Mouse (Mus musculus) cerebellum, postnatal 25 days (tissue): Measurements from ENCODE around the gene Plin3.

ENCODE experiments used
- DNase-seq, 2 experiments: peaks; one replicate each; pipeline ENCODE4 v3.0.0; 2021; ENCODE audit warnings: mixed read lengths in 2 of 2

Plin3 gene

GRCm38 (mm10) chr17:56300186-56300585 lies 7.5 kb upstream of the Plin3 start, which contains the start of gene Arrdc5:
TSS of gene Arrdc5 (minus strand) at chr17:56300286.
- no peak for DNase-seq

DNA sequence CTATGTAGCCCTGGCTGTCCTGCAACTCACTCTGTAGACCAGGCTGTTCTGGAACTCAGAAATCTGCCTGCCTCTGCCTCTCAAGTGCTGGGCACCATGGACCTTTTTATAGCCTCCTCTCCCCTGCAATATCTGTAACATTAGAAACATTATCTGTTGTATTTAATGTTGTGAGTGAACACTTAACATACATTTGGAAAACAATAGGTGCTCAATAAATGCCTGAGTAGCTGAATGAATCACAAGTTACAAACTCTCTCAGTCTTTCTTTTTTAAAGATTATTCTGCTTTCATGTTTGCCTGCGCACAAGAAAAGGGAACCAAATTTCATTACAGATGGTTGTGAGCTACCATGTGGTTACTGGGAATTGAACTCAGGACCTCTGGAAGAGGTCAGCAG lies 5.6 kb upstream of the Plin3 start:
- no peak for DNase-seq

GRCm38 (mm10) chr17:56296201-56296600 lies 3.5 kb upstream of the Plin3 start:
- DNase-seq: no peak

DNA sequence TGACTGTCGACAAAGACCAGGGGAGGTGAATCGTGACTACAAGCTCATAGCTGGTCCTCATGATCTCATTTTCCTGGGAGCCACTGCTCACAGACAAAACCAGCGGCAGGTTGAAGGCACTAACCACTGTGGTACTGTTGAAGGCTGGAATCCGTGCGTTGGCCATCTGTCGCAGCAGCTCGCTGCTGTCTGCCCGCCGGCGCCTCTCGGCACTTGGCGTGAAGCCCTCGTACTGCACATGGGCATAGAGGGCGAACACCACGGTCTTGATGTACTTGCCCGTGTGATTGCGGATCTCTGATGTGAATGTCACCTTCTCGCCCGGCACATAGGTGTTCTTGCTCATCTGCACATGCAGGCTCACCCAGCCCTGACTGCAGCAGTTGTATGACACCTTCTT lies 1.6 kb upstream of the Plin3 start:
- peak; percentile 70 to 79 for DNase-seq

DNA sequence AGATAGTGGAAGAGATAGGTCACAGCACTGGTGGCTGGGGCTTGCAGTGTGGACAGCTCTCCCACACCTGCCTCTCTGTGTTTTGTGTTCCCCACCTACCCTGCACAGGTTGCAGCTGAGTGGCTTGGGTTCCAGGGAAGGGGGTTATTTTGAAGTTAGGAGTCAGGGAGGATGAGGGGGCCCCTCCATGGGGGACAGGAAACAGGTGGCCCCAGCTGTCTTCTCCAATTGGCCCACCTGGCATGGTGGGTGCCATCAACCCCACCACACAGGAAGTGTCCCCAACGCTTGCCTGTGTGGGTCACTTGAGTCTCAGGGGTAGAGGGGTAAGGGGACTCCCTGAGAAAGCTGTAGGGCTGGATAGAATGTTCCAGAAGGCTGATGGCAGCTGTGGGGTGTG lies 618 bp upstream of the Plin3 start:
- DNase-seq: no peak

DNA sequence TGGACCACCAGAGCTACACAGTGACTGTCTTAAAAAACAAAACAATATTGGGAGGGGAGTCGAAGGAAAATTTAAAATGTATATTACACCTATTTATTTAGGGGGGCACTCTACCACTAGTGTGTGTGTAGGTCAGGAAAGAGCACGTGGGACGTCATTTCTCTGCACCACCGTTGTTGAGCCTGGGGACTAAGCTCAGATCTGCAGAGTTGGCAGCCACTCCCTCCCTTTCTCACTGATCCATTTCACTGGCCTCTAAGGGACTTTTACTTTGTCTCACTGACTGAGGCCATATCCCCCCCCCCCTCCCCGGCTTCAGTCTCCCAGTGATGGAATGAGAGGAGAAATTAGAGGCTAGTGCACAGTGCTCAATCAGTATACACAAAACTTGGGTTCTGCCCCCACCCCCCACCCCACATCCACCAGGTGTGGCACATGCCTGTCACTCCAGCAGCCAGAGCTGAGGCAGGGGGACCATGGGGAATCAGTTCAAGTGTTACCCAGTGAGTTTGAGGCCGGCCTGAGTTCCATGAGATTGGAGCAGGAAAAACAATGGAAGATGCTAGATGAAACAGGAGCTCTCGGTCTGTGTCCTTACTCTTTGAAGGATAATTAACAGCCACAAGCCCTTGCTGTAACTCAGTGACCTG lies 722 bp downstream of the Plin3 start:
- DNase-seq: no peak

DNA sequence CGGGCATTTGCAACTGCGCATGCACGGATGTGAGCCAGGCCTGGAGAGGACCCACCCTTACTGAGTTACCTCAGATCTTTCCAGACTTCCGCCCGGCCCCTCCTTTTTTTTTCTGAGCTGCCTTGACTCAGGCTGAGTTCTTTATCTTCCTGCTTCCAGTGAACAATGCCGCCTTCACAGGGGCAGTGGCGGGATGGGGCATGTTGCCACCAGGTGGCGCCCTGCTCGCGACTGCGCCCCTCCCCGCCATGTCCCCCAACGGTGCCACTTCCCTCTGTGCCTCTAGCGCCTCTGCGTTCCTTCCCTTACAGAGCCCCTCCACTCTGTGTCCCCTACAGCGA lies 1.5 kb downstream of the Plin3 start:
- DNase-seq: peak; percentile 73 to 84

DNA sequence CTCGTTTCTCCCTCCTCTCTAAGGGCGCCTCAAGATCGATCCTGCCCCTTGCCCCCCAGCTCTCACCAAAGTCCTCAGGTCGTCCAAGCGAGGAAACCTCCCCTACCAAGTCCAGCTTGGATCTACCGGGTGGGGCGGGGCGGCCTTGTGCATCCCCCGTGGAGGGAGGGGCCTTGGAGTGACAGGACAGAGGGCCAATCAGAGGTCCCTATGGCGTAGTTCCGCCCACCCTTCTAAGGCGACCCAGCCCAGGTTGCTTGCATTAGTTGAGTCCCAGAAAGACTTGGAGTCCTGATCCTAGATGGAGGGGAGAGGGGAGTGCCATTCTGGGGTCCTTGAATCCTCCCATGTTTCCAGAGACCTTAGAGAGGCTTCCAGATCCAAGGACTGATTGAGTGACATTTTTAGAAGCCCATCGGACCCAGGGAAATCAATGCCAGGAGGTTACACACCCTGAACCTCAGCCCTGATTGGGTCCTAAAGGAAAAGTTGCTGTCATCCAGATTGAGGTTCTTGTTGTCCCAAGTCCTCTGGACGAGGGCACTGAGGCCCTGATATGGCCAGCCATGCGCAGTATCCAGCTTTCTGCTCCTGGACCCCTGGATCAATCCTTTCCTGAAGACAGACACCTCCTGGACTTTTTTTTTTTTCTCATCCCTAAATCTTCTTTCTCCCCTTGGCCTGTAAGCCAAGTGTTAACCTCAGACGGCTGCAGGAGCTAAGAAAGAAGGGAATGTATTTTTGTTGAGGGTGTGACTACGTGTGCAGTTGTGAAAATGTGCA lies 2.1 kb downstream of the Plin3 start:
- DNase-seq: peak; percentile 47 to 66

DNA sequence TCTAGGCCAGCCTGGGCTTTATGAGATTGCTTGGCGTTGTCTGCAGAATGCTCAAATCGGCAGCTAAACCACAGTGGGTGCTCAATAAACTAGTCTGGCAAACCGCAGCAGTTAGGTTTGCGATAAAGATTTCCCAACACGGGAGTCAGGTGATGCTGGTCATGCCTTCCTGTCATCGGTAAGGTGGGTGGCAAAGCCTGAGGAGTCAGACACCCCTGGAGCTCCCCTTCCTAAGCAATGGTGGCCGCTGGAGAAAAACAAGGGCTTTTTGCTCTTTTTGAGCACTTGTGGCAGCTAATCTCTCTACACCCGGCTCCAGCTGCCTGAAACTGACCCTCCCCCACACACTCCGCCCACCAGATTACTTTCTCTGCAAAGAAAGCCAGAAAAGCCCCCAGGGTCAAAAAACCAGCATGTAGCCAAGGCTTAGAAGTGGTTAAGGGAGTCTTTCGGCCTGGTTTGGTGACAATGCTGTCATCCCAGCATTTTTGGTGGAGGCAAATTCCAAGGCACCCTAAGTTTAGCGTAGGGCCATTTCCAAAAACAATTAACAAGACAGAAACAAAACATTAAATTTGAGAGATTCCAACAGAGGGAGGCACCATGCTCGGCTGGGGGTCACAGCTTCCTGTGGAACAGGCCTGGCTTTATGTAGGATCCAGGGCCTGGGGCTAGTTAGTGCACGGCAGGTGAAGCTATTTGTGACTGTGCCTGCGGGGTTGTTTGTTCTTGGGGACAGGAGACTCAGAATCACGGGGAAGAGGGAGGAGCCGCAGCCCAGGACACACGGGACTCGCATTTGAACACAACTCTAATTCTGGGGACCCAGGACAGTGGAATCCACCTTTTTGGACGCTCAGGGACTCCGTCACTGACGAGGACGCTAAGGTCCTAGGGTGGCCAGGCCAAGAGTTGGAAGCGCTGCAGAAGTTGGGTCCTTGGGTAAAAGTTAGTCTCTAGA lies 3.0 kb downstream of the Plin3 start:
- no peak for DNase-seq

- no peak for DNase-seq
Observed at GRCm38 (mm10) chr17:56288866-56289265, 3.8 kb downstream of the Plin3 start.

DNA sequence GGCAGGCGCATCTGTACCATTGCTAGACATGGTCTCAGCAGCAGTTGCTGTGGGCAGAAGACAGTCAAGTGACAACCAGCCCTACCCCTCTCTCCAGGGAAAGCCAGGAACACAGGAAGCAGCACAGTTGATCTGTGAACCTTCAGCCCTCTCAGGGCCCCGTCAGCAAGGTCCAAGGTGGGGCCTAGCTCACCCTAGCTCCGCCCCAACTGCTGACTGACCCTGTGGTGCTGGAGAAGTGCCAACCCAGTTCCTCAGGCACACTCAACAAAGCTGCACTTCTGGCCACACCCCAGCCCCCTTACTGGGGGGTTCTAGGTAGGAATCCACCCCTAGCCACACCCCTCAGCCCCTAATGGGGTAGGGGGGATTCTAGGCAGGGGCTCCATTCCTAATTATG lies 4.8 kb downstream of the Plin3 start:
- no peak for DNase-seq

- DNase-seq: no peak
Observed at GRCm38 (mm10) chr17:56285995-56286394, 6.7 kb downstream of the Plin3 start.

DNA sequence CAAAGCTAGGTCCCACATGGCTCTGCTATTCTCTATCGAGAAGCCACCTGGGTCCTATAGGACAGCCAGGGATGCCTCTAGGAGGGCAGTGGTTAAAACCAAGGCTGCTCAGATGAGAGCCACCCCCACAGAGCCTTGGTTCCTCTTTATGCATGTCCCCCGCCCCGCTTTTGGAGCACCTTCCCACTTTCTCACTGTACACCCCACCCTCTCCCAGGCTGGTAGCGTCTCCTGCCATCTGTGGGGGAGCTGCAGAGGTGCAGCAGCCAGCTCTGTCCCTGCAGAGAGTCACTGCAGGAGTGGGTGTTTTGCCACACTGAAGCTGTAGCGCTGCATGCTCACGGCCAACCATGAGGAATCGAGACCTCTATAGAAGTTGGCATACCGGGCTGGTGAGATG lies 9.4 kb downstream of the Plin3 start:
- DNase-seq: no peak

DNA sequence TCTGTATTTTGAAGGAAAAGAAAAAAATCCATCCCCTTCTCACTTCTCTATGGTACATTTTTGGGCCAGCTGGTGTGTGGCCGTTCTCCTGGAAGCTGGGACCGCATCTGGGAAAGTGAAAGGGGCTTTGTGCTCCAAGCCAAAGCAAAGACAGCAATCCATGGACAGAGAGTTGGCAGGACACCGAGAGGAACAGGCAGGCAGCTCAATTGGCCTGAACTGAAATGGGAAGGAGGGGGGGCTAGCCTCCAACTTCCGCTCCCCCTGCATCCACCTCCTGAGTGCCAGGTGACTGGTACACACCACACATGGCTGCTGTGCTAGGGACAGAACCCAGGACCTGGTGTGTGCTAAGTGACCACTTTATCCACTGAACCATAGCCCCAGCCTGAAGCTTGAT lies 9.9 kb downstream of the Plin3 start:
- DNase-seq: no peak

DNA sequence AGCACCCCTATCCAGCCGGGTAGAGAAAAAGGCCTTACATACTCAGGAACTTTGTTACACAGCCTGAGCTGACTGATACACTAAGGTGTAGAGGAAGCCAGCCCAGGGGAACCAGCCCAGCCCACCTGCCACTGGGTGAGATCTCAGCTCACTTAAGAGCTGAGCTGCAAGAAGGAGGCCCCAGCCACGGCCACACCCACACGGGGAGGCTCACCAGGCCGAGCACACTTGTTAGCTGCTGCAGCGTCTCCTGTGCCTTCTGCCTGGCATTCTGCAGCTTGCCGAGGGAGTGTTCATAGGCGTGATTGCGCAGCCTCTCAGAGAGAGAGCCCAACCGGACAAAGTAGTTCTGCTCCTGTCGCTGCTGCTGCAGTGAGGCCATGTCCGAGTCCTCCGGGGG lies 11.5 kb downstream of the Plin3 start:
- no peak for DNase-seq

DNA sequence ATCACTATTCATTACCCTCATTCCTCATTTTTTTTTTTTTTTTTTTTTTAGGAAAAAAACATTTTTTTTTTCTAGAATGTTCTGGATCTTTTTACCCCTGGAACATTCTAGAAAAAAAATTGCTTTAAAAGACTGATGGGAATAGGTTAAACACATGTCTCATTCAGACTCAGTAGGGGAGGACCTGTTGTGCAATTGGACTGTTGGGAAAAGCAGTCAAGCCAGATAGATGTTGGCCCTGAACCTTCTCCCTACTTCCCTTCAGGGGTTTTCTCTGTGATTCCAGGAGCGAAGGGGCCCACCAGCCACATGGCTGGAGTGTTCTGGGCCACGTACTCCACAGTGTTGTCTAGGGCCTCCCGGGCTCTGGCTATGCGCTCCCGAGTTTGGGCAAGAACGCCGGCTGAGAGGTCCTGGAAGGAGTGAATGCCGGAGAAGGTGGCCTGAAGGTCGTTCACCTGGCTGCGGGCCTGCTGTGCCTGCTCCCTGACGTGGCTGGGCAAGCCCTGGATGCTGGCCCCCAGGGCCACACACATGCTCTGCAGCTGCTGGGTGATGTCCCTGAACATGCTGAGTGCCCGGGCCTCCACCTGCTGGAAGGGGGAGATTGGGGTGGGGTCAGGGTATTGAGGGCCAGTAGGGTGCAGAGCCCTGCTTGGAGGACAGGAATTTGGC lies 13.1 kb downstream of the Plin3 start:
- no peak for DNase-seq

- no peak for DNase-seq
Observed at GRCm38 (mm10) chr17:56278340-56278739, 14.3 kb downstream of the Plin3 start.

- DNase-seq: no peak
Observed at GRCm38 (mm10) chr17:56277567-56277893, 15.1 kb downstream of the Plin3 start.

DNA sequence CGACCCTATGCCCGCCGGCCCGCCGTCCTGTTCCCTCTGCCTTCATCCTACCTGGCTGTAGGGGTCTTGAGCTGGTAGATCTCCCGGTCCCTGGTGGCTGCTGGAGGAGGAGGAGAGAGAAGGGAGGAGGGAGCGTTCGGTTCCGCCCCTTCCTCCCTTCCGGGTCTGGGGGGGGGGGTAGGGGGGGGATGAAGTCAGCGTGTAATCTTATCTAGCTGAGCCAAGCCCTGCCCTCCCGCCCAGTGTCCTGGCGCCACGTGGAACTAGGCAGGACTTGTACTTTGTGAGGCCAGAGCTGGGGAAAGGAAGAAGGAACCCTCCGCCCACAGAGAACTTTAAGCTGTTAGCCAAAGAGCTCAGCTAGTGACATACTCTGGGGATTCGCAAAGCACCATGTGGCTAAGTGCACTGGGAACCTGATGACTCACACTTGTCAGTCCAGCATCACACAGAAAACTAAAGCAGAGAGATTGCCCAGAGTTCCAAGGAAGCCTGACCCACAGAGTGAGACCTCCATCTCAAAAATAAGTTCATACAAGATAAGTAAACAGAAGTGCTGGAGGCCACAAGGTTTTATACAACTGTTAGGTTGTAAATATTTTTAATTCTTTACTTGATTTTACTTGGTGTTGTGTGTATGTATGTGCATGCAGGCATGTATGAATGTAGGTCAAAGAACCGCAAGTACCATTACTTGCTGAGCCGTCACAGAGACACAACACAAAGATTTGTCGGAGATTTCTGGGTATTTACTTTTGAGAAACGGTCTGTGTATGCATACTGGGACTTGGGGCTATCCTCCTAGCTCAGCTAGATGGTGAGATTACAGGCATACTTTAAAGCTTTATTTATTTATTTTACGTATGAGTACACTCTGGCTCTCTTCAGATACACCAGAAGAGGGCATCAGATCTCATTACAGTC lies 15.8 kb downstream of the Plin3 start, which contains the start of gene Ticam1:
Ticam1 (minus strand) TSS at position 144 of the 924 bp plus-strand sequence.
- peak; percentile 69 to 78 for DNase-seq

- DNase-seq: no peak
Observed at GRCm38 (mm10) chr17:56275842-56276480, 16.7 kb downstream of the Plin3 start.

DNA sequence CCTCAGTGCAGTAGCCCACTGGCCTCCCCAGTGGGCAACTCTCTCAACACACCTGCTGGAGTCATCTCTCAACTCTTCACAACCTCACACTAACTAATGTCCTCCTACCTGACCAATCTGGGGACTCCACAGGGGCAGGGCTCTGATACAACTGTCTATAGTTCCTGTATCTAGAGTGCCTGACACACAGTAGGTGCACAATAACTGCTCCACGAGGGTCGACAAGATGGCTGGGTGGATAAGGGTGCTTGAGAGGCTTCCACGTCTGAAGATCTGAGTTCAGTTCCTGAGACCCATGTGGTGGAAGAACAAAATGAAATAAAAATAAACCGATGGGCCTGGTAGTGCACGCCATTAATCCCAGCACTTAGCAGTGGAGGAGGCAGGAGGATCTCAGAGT lies 18.7 kb downstream of the Plin3 start:
- DNase-seq: no peak
